Mouse (Mus musculus): ENCODE measurements at regions not wholly inside any gene's neighbourhood (a gene's known extent, or its start where the extent isn't known, plus 50 kb on each side); places are given as distances from the start of the nearest gene placed in this dataset.
"Not testable (repeated sequence)": the region's sequence is repeated elsewhere in the genome, so short reads cannot be mapped to it uniquely, and the experiment has no call there.

DNA sequence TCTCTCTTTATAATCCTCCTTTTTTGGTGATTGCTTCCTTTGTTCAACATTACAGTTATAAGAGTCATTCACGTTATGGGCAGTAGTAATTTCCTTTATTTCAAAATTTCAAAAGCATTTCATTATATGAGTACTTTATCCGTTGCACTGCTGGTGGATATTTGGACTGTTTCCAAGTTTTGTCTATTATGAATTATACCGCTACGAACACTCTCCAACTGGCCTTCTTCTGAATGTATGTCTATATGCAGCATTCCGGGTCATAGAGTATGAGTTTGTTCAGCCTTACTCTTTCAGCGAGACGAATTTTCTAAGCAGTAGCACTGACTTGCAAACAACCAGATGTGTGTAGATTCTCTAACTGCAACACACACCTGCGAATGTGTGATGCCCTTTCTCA lies 57.8 kb downstream of the Dusp6 start:
- H3K4me3 ChIP-seq = no peak overlapping the region
- H3K27me3 ChIP-seq = no peaks in the 10 kb centered on the region
- no peak for ATAC-seq
- H3K4me2 ChIP-seq = no peak overlapping the region
- H3K9ac ChIP-seq = no peak overlapping the region
- no peaks in the 10 kb centered on the region for H3K36me3 ChIP-seq (ENCODE audit: poor library complexity, severe bottlenecking)
- no peaks in the 10 kb centered on the region for H3K9me3 ChIP-seq (replicated peaks)
- no peak overlapping the region for H3K27ac ChIP-seq
- WGBS = 69% methylated on average over 8 of the region's 8 CpGs
- H3K4me1 ChIP-seq = no peaks in the 10 kb centered on the region

DNA sequence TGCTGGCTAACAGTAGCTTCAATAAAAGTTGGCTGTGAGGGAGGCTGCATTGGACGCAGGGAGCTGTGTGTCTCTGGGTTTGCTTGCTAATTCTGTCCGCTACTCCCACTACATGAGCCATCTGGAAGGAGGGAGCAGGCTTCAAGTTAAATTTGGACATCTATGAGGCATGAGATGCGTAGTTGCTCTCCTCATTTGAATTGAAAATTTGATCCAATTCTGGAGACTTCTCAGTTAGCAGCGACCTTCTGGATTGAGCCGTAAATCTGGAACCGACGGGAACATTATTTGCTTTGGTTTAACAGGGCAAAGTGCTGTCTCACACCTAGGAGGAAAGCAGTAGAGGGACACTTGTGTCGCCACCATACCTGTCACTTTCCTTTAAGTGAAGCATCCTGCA lies 60.3 kb downstream of the Dusp6 start:
- Histone ChIP-seq H3K27me3 (no peaks in the 10 kb centered on the region), H3K4me2 (no peak overlapping the region), H3K4me1 (no peaks in the 10 kb centered on the region), H3K4me3 (no peak overlapping the region), H3K9me3 (replicated peaks) (no peaks in the 10 kb centered on the region), H3K36me3 (ENCODE audit: poor library complexity, severe bottlenecking) (no peaks in the 10 kb centered on the region), H3K9ac (no peak overlapping the region), H3K27ac (no peak overlapping the region)
- ATAC-seq = no peak
- 93% methylated on average over 8 of the region's 8 CpGs for whole genome bisulfite sequencing

DNA sequence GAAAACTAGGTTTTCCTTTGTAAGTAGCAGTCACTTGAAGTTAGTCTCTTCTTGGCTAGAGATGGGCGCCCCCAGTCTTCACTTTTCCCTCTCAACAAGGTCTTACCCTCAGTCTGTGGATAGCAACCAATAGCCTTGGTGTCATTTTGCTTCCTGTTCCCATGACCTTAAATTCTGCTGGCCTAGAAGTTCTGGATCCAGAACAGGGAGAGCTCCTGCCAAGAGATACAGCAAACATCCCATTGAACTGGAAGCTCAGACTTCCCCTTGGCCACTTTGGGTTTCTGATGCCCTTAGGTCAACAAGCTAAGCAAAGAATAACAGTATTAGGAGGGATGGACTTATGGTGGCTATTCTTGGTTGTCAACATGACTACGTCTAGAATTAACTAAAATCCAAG lies 64.5 kb downstream of the Dusp6 start:
- Histone ChIP-seq H3K36me3 (ENCODE audit: poor library complexity, severe bottlenecking) (no peaks in the 10 kb centered on the region), H3K27me3 (no peaks in the 10 kb centered on the region), H3K9ac (no peak overlapping the region), H3K4me2 (no peak overlapping the region), H3K4me3 (no peak overlapping the region), H3K4me1 (no peaks in the 10 kb centered on the region), H3K9me3 (replicated peaks) (no peaks in the 10 kb centered on the region), H3K27ac (no peak overlapping the region)
- 88% methylated on average over 2 of the region's 2 CpGs for WGBS
- no peak for ATAC-seq

DNA sequence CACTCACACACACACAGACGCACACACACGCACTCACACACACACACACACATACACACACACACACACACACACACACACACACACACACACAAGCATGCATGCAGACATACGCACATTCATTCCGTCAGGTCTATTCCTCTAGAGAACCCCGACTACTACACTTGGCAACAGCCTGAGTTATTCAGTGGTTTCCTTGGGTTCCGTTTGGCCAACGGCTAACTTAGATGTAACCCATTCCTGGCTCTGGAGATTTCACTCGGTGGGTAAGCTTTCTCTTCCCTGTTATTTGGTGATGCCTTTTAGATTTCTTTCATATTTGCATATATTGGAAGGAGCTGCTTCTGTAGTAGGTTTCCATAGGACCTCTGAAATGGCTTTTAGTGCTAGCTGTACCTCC lies 65.5 kb downstream of the Dusp6 start:
- no peak for ATAC-seq
- WGBS = 91% methylated on average over 8 of the region's 8 CpGs
- no peaks in the 10 kb centered on the region for H3K27me3 ChIP-seq
- no peak overlapping the region for H3K4me3 ChIP-seq
- no peaks in the 10 kb centered on the region for H3K4me1 ChIP-seq
- H3K9me3 ChIP-seq (replicated peaks) = no peaks in the 10 kb centered on the region
- H3K4me2 ChIP-seq = no peak overlapping the region
- no peak overlapping the region for H3K9ac ChIP-seq
- no peak overlapping the region for H3K27ac ChIP-seq
- H3K36me3 ChIP-seq (ENCODE audit: poor library complexity, severe bottlenecking) = no peaks in the 10 kb centered on the region

DNA sequence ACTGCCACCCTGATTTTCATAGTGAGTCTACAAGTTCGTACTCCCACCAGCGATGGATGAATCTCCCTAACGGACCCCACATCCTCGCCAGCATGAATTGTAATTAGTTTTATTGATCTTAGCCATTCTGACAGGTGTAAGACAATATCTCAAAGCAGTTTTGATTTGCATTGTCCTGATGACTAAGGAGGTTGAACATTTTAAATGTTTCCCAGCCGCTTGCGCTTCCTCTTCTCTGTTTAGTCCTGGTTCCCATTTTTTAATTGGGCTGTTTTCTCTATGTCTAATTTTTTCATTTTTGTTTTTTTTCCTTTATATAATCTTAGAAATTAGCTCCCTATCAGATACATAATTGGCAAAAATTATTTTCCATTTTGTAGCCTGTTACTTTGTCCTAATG lies 66.4 kb downstream of the Dusp6 start:
- H3K4me3 ChIP-seq = no peak overlapping the region
- WGBS = 88% methylated on average over 6 of the region's 6 CpGs
- H3K36me3 ChIP-seq (ENCODE audit: poor library complexity, severe bottlenecking) = no peaks in the 10 kb centered on the region
- no peaks in the 10 kb centered on the region for H3K27me3 ChIP-seq
- H3K9me3 ChIP-seq (replicated peaks) = no peaks in the 10 kb centered on the region
- H3K4me1 ChIP-seq = no peaks in the 10 kb centered on the region
- ATAC-seq = no peak
- no peak overlapping the region for H3K4me2 ChIP-seq
- H3K9ac ChIP-seq = no peak overlapping the region
- H3K27ac ChIP-seq = no peak overlapping the region

DNA sequence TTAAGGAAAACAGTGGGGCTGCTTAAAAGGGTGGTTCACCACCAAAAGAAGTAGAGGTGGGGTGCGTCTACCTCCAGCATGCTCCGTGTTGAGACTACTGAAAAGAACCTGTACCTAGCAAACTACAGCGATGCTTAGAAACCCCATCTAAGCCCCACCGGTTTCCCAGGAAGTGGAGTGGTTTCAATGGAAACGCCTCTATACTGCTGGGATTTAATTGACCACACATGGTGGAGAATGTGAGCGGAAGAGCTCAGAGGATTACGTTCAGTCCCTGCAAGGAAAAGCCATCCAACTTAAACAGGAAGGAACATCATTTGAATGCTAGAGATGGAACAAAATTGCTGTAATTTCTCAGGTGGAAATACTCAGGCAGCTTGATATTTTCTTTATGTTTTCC lies 67.5 kb downstream of the Dusp6 start:
- H3K9me3 ChIP-seq (replicated peaks) = no peaks in the 10 kb centered on the region
- no peaks in the 10 kb centered on the region for H3K27me3 ChIP-seq
- no peak overlapping the region for H3K4me3 ChIP-seq
- 11% methylated on average over 7 of the region's 7 CpGs for WGBS
- H3K4me2 ChIP-seq = no peak overlapping the region
- ATAC-seq = no peak
- no peak overlapping the region for H3K27ac ChIP-seq
- H3K4me1 ChIP-seq = no peaks in the 10 kb centered on the region
- no peak overlapping the region for H3K9ac ChIP-seq
- no peaks in the 10 kb centered on the region for H3K36me3 ChIP-seq (ENCODE audit: poor library complexity, severe bottlenecking)

DNA sequence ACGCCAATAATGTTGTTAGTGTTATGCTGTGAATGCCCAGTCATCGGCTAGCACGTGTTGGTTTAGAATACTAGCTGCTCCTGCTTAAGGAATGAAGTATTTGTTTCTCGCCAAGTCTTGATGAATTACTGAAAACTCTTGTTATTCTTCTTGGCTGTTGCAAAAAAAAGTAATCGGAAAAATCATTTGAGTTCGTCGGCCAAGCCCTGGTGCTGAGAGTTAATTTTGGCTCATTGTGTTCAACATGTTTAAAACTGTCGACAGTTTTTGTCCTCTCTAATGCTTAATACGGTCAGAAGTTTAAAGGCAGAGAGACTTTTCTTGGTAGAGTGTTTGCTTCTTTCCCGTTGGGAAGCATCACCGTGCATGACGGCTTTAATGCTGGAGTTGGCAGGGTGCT lies 68.8 kb downstream of the Dusp6 start:
- no peaks in the 10 kb centered on the region for H3K27me3 ChIP-seq
- H3K9ac ChIP-seq = no peak overlapping the region
- H3K27ac ChIP-seq = no peak overlapping the region
- H3K36me3 ChIP-seq (ENCODE audit: poor library complexity, severe bottlenecking) = no peaks in the 10 kb centered on the region
- WGBS = 94% methylated on average over 12 of the region's 12 CpGs
- no peak overlapping the region for H3K4me3 ChIP-seq
- no peak overlapping the region for H3K4me2 ChIP-seq
- no peaks in the 10 kb centered on the region for H3K4me1 ChIP-seq
- no peak for ATAC-seq
- H3K9me3 ChIP-seq (replicated peaks) = no peaks in the 10 kb centered on the region

DNA sequence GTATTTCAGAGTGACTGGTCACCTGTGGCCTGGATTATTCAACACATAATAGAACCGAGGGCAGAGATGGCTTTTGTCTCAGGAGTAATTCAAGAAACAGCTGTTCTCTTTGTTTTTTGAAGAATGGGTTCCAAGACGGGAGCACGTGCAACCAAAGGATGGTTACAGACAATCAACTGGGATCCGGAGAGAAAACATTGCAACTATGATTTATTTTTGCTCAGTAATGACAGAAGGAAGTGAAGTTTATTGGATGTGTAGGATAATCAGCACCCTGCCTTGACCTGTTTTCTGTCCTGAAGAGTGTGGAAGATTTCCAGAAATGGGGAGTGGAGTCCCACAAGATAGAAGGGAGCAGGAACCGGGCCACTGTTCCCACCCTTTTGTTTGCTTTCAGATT lies 70.8 kb downstream of the Dusp6 start:
- no peak overlapping the region for H3K4me2 ChIP-seq
- no peaks in the 10 kb centered on the region for H3K36me3 ChIP-seq (ENCODE audit: poor library complexity, severe bottlenecking)
- no peaks in the 10 kb centered on the region for H3K4me1 ChIP-seq
- H3K9ac ChIP-seq = no peak overlapping the region
- no peak overlapping the region for H3K4me3 ChIP-seq
- no peaks in the 10 kb centered on the region for H3K9me3 ChIP-seq (replicated peaks)
- ATAC-seq = no peak
- no peak overlapping the region for H3K27ac ChIP-seq
- 47% methylated on average over 5 of the region's 5 CpGs for WGBS
- H3K27me3 ChIP-seq = no peaks in the 10 kb centered on the region

DNA sequence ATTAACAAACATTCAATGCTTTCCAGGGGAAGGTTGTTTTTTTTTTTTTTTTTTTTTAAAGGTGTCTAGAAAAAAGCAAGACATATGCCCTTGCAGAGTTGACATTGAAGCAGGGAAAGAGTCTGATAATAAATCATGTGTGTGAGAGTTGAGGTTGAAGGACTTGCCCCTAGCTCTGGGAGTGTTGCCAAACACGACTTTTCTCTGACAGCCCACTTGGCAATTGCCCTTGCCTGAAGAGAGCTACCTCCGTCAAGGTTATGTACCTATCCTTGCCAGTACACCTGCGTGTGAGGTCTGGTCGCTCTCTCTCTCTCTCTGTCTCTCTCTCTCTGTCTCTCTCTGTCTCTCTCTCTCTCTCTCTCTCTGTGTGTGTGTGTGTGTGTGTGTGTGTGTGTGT lies 73.1 kb downstream of the Dusp6 start:
- H3K36me3 ChIP-seq (ENCODE audit: poor library complexity, severe bottlenecking) = no peaks in the 10 kb centered on the region
- no peaks in the 10 kb centered on the region for H3K9me3 ChIP-seq (replicated peaks)
- no peak overlapping the region for H3K9ac ChIP-seq
- H3K27me3 ChIP-seq = no peaks in the 10 kb centered on the region
- no peak for ATAC-seq
- H3K4me1 ChIP-seq = no peaks in the 10 kb centered on the region
- H3K4me3 ChIP-seq = no peak overlapping the region
- no peak overlapping the region for H3K27ac ChIP-seq
- 93% methylated on average over 4 of the region's 4 CpGs for WGBS
- no peak overlapping the region for H3K4me2 ChIP-seq

DNA sequence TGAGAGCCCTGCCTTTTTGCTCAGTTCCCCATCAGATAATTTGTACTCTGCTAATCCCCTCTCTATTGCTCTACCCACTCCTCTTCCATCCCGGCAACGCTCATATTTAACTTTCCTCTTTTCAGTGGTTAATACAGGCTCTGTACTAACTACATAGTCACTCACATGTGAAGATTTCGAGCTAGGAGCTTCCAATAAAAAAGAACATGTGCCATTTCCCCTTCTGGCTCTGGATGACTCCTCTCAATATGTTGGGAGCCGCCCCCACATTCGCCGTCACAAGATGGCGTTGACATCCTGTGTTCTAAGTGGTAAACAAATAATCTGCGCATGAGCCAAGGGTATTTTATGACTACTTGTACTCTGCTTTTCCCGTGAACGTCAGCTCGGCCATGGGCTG lies 75.8 kb downstream of the Dusp6 start:
- not testable (repeated sequence) for H3K27me3 ChIP-seq; H3K4me3 ChIP-seq; ATAC-seq; H3K4me1 ChIP-seq; H3K9me3 ChIP-seq (replicated peaks); H3K9ac ChIP-seq; H3K36me3 ChIP-seq (ENCODE audit: poor library complexity, severe bottlenecking); H3K27ac ChIP-seq; H3K4me2 ChIP-seq
- 90% methylated on average over 8 of the region's 11 CpGs for WGBS

DNA sequence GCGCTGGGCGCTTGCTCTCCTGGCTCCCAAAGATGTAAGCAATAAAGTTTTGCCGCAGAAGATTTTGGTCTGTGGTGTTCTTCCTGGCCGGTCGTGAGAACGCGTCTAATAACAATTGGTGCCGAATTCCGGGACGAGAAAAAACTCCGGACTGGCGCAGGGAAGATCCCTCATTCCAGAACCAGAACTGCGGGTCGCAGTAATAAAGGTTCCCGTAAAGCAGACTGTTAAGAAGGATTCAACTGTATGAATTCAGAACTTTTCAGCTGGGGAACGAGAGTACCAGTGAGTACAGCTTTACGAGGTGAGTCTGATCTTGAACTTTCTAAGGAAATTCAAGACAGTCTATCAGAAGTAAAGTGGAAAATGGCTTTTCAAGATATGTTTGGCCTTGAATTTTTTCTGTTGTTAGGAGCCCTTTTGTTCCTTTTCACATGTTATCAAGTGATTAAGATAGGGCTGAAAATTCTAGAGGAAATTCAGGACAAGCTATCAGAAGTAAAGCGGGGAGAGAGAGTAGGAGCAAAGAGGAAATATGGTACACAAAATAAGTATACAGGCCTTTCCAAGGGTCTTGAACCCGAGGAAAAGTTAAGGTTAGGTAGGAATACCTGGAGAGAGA lies 76.4 kb downstream of the Dusp6 start:
- H3K4me1 ChIP-seq; ATAC-seq; H3K27ac ChIP-seq; H3K9me3 ChIP-seq (replicated peaks); H3K27me3 ChIP-seq; H3K9ac ChIP-seq; H3K36me3 ChIP-seq (ENCODE audit: poor library complexity, severe bottlenecking); H3K4me2 ChIP-seq; H3K4me3 ChIP-seq: not testable (repeated sequence)
- WGBS = 98% methylated on average over 13 of the region's 19 CpGs

DNA sequence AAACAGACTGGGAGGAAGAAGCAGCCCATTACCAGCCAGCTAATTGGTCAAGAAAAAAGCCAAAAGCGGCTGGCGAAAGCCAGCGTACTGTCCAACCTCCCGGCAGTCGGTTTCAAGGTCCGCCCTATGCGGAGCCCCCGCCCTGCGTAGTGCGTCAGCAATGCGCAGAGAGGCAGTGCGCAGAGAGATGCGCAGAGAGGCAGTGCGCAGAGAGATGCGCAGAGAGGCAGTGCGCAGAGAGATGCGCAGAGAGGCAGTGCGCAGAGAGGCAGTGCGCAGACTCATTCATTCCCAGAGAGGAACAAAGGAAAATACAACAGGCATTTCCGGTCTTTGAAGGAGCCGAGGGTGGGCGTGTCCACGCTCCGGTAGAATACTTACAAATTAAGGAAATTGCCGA lies 77.0 kb downstream of the Dusp6 start:
- not testable (repeated sequence) for H3K4me1 ChIP-seq; H3K9me3 ChIP-seq (replicated peaks); ATAC-seq; H3K36me3 ChIP-seq (ENCODE audit: poor library complexity, severe bottlenecking); H3K4me3 ChIP-seq; H3K9ac ChIP-seq; H3K27me3 ChIP-seq; H3K4me2 ChIP-seq; H3K27ac ChIP-seq
- WGBS = 91% methylated on average over 6 of the region's 25 CpGs

DNA sequence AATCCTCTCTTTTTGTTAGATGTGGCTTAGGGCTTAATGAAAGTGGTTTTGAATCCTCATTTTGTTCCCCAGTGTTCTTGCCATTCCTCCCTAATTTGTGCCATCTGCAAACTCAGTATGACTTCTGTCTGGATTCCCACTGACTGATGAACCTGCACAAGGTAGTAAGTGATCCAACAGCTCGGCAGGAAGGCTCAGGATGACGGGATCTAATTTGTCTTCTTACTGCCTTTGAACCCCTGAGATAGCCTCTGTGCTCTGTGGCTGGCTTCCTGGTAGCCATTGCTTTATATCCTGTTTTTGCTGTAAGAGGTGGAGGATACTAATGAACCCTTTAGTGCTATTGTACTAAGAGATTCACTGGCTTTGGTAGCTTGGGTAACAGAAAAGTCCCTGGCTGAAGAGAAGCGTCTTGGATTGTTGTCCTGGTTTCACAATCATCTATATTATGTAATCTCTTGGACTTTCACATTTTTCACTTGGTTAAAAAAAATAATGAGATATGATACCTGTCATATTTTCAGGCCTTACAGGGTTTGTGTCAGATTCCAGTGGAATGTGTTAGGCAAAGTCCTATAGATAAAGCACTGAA lies 86.2 kb downstream of the Dusp6 start:
- Histone ChIP-seq H3K9ac (no peak overlapping the region), H3K27ac (no peak overlapping the region), H3K9me3 (replicated peaks) (no peaks in the 10 kb centered on the region), H3K36me3 (ENCODE audit: poor library complexity, severe bottlenecking) (no peaks in the 10 kb centered on the region), H3K4me2 (no peak overlapping the region), H3K4me1 (0 out of 2 replicates have a peak, but pooled peaks cover 6% of the 10 kb centered on the region), H3K27me3 (no peaks in the 10 kb centered on the region), H3K4me3 (no peak overlapping the region)
- WGBS = 76% methylated on average over 3 of the region's 3 CpGs
- ATAC-seq = no peak
